Mouse (Mus musculus) heart, adult 2 months (tissue): ENCODE measurements at regions not wholly inside any gene's neighbourhood (a gene's known extent, or its start where the extent isn't known, plus 50 kb on each side); places are given as distances from the start of the nearest gene placed in this dataset.

Experiments used
- CTCF ChIP-seq: fragments of 200-600 bp; IDR thresholded peaks from 2 replicates; pipeline ENCODE4 v1.8.1; 2022; ENCODE audit warnings: antibody characterized with exemption, mild to moderate bottlenecking, moderate library complexity
- POLR2A ChIP-seq: fragments of 200-500 bp; IDR thresholded peaks from 2 replicates; pipeline ENCODE4 v1.6.1; 2011; ENCODE audit warnings: mild to moderate bottlenecking, low read depth, low read length, control low read depth; ENCODE audit not compliant: insufficient read depth

GRCm38 (mm10) chr13:43991774-43992173 lies 207.2 kb downstream of the Cd83 start:
- TF ChIP-seq CTCF (no peak), POLR2A (no peak)
